Mouse (Mus musculus) left cerebral cortex, postnatal 10 days (tissue): ENCODE measurements around the gene C1galt1. TPM values are rescaled to one million over a fixed set of nuclear protein-coding genes. Genes with fewer than 3 reads are reported as not detected.

Experiments
- DNase-seq, 2 experiments: peaks; one replicate each; pipeline ENCODE4 v3.0.0; 2021 to 2022; ENCODE audit warnings: low spot score in 2 of 2, mixed read lengths in 1 of 2; ENCODE audit errors: extremely low spot score in 1 of 2
- intact Hi-C: fragments of 180-260 bp; cut with DNase I; formaldehyde crosslinking; loops from one replicate; pipeline ENCODE4 v1.15.1; 2025
- total RNA-seq, 2 experiments: library from RNA; stranded (reverse); gene quantifications; 2 replicates each; pipeline ENCODE4 v1.2.3; 2021

Gene C1galt1
- total RNA-seq, 2 experiments from 2014 or later = 16.7 to 19.0 TPM

DNA sequence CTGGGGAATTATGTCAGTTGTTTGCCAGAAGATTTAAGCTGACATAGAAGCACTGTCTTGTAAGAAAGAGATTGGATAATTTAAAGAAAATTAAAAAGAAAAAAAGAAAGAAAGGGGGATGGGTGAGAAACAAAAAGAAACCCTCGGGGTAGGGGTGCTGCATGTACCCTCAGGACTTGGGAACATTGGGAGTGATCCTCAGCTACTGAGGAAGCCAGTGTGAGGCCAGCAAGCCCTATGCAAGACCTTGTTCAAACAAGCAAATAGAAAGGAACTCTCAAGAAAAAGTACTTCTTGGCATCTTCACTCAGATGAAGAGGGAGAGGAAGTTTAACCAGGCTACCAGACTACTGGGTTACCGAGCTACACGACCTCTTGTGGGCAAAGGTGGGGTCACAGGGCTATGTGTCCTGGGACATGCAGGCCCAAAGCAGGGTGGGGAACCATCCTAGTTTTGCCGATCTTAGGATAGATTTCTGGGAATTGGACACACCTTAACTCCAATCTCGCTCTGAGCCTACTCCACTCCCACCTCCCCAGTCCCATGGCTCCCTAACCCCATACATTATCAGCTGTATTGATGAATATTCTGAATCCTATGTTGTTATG, 12.1 kb downstream of the C1galt1 start:
- intact Hi-C loops = loop anchor here (10.0 kb wide), 1 partner anchor 188 kb away; no protein-coding TSS in a partner anchor
- DNase-seq = no peak

DNA sequence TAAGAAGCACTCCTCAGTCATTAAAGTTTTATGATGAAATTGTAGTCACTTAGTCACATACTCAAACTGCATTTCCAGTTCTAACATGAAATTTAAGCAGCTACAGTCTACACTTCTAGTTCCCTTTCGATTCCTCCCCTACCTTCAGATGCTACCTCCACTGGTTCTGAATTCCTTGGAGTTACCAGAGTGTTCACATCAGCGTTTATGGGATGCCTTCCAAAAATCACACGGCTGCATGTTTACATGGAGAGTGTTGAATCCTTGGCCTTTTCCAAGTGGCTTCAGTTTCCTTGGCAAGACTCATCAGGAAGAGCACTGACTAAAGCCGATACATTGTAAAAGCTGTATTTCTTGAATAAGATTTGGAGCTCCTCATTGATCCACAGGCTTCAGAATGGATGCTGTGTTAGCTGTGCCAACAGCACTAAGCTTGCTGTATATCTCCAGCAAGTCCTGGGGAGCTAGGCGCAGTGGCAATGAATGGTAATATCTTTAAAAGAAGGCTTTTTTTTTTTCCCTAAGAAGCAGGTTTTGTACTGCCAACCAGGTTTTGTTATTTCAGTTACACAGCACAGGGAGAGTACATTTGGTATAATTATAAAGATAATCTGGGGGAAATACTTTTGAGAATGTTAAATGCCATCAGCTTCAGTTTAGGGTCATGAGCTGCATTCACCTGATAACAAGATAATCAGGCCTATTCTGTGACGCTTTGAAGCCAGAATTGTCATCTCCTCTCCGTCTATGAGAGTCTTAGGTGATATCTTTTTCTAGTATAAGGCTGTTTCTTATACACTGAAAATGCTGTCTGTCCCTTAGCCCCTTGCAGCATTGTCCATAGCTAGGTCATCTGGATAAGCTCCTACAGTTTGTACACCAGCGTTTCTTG, 13.0 kb downstream of the C1galt1 start:
- DNase-seq = peak in 1 of 2 experiments; percentile 24
- intact Hi-C loops = loop anchor here (10.0 kb wide), 1 partner anchor 187 kb away; no protein-coding TSS in a partner anchor

DNA sequence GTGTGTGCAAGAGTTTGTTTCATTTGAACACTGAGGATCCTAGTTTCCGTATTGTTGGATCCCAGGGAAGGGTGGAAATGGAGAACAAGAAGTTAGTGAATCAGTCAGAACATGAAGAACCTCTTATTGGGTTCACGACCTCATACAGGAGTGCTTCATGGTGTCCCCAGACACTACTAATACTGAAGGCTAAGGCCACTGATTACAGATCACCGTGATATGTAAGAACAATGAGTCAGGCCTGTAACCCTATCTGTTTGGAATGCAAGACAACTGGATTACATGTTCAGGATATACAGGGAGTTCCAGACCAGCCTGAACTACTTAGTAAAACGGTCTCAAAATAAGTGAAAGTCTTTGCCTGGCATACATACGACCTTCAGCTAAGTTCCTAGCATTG, 13.9 kb downstream of the C1galt1 start:
- DNase-seq = no peak
- intact Hi-C loops = loop anchor here (10.0 kb wide), 1 partner anchor 186 kb away; no protein-coding TSS in a partner anchor

DNA sequence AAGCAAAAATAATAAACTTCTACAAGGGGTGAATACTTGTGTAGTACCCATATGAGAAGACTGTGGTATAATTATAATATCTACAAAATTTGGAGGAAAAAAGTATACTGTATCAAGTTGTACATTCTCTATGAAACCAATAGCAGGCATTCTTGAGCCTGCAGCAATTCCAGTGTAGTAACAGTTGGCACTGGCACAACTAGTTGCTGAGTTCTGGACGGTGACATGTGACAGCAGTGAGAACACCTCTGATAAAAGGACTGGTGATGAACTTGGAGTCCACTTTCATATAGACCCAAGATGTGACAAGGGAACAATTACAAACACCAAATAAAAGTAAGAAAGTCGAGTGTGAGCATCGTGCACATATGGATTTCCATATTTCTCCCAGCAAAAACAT, 14.5 kb downstream of the C1galt1 start:
- intact Hi-C loops = loop anchor here (10.0 kb wide), 1 partner anchor 186 kb away; no protein-coding TSS in a partner anchor
- no peak for DNase-seq

DNA sequence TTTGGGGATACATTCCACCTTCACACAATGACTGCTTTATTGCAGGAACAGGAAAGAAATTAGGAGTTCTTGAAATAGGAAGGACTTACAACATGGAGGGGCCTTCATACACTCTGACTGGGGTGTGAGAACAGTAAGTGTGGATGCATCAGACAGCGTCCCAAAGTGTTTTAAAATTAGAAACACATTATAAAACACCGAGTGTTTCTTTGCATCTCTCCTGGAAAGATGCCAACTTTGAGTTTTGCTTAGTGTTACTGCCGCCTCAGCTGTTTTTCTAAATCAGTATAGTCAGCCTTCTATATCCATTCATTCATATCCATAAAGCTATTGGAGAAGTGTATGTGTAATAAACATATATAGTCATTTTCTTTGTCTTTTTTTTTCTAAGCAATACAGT, 16.4 kb downstream of the C1galt1 start:
- DNase-seq = no peak
- intact Hi-C loops = no loop called here

DNA sequence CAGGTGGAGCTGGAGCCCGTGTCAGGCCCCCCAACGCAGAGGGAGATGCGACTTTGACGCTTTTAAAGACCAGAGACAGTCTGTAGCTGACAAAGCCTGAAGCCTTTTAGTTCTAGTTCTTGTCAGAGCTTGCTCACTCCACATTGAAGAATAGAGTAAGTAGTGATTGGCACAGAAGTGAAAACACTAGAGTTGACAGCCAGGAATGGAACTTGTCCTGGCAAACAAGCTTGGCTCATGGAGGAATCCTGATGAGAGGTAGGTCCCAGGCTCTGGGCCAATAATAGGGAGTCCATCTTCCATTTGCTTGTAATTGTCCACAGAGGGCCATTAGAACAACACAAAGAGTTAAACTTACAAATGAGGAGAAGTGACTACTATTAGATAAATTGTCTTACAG, 18.7 kb downstream of the C1galt1 start:
- intact Hi-C loops = no loop called here
- no peak for DNase-seq

DNA sequence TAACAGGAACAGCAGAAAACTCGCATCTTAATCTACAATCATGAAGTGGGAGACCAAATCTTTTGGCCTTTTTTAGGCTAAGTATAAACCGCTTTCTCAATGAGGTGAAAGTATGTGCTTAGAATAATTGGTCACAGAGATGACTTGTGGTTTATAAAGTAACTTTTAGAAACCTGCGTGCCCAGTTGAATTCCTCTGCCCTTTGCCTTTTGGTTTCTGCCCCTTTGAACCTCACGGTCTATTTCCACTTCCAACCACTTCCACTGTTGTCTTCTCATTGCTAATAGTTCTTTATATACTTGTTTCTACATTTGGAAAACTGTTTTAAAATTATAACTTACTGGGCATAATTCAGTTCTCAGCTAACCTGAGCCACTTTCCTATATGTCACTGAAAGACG, 32.2 kb downstream of the C1galt1 start:
- intact Hi-C loops = no loop called here
- no peak for DNase-seq

DNA sequence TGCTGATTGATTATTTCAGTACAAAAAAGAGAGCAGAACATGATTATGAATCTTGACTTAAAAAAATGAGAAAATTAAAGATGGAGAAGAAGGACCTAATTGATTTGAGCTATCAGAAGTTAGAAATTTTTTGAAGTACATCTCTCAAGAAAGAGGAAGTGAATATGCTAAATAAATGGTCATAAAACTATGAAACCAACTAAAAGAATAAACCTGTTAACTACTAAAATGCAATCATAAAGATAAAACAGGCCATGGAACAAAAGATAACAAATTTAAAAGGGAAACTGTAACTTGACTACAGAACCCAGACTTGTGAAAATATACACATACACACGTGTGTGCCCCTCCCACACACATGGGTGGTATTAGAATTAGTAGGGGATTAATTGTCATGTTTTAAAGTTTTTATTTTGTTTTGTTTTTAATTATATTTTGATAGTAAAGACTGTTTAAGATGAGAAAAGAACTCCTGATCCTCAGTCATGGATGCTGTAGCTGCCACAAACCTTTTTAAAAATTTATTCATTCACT, 37.0 kb downstream of the C1galt1 start:
- DNase-seq = no peak
- intact Hi-C loops = no loop called here

DNA sequence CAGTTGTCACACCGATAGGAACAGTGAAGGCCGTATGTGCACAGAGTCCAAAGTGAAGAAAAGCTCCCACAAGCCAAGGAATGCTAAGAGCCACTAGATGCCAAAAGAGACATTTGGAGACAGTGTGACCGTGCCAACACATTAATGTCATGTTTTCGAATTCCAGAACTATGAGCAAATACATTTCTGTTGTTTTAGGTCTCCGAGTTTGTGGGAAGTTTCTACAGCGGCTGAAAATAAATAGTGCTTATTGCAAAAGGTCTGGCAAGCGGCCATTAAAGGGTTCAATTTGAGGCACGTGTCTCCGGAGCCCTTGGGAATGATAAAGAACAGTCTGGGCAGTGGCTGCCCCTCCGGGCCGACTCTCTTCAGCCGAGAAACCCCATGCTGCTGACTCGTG, 37.9 kb downstream of the C1galt1 start:
- DNase-seq = peak in 1 of 2 experiments; percentile 23
- intact Hi-C loops = no loop called here

DNA sequence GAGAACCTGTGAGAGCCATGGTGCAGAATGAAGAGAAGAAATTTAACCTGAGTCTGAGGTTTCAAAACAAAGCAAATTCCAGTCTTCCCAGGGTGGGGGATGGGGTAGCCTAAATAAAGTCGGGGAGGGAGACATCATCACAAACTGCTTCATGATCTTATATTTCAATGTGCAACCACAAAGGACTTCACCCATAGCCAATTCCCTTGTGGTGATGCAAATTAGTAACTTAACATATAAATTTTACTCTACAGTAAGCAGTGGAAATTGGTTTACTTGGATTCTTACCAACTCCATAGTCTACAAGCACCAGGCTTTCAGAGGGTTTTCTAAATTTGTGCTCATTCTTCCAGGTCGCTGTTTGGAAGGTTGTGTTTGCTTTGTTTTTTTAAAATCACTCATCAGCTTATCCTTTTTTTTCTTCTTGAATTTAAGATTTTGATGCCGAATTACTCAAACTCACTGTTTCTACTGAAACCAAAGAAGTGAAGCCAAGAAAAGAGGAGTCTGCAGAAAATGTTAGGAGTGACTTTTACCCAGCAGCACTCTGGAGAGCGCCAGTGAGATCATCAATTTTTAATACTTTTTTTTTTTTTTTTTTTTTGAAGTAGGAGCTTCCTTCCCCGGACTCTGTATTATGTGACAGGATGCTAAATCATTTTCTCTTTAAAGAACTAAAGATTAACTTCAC, 41.5 kb downstream of the C1galt1 start:
- intact Hi-C loops = no loop called here

DNA sequence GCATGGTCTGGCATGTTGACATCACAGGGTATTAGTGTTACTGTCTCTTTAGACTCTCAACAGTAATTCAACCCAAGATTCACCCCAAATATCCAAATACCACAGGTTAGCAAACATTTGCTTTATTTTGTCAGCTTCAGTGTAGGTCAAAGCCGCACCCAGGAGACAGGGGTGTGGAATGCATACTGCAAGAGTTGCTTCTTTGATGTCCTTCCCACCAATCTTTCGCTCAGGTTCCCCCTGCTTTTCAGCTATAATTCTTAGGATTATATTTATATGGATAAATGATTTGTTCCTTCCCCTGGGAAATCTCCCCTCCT, 42.0 kb downstream of the C1galt1 start:
- intact Hi-C loops = no loop called here
- DNase-seq = no peak

More for the DNA sequence above, 41.5 kb downstream of the C1galt1 start:
- DNase-seq = no peak

DNA sequence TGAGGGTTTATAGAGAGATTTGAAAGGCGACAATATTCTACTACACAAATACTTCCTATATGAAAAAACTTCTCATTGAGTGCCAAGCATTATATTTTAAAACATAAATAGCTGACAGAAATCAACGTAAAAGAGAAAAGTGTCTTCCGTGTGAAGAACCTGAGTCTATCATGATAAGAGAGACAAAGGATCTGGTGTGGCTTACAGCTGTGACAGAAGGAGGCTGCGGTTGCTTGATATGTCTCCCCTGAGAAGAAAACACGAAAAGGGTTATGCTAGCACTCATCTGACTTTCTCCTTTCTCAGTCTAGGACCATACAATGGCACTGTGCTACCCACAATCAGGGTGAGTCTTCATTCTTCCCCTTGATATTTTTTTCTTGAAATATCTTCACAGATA, 51.7 kb downstream of the C1galt1 start:
- intact Hi-C loops = no loop called here
- DNase-seq = no peak

DNA sequence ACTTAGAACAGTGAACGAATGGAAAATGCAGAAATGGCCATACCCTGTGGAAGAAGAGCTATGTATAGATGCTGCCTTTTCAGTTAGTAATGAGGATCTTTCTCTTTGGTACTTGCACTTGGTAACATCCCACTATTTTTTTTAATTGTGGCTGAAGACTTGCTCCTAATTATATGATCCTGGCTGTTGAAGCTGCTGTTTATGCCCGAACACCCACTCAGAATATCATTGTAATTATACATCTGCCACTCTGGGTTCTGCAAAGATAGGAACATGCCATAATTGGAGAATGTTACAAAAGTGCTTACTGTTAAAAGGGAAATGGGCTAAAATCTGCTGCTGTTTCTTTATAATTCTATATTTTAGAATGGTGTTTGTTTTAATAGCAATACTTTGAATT, 67.4 kb downstream of the C1galt1 start:
- intact Hi-C loops = no loop called here
- DNase-seq = no peak

Other genes with a start within 250 kb of the C1galt1 start
- 100 to 1,000 TPM; 114 to 125 TPM for gene Asns, start 151.6 kb upstream of the C1galt1 start, total RNA-seq